Mouse (Mus musculus) spleen, adult 2 months (tissue): ENCODE data around the gene Zfr. TPM values are rescaled to one million over a fixed set of nuclear protein-coding genes. Genes with fewer than 3 reads are reported as not detected.
"Not testable (repeated sequence)": the region's sequence is repeated elsewhere in the genome, so short reads cannot be mapped to it uniquely, and the experiment has no call there.

Experiments
- DNase-seq, 2 experiments: peaks; one replicate each; pipeline versions ENCODE4 v3.0.0 to v3.0.0-alpha.2; 2012 to 2021; ENCODE audit warnings: low spot score in 2 of 2, low read depth in 1 of 2
- H3K27ac ChIP-seq: fragments of 200-500 bp; 2 replicates; pipeline ENCODE4 v1.5.1; 2012; ENCODE audit warnings: low read length, inconsistent platforms; ENCODE audit not compliant: insufficient read depth
- H3K27me3 ChIP-seq: fragments of 200-500 bp; 2 replicates; pipeline ENCODE4 v1.6.1; 2012; ENCODE audit warnings: mild to moderate bottlenecking, moderate library complexity, low read length, inconsistent platforms; ENCODE audit not compliant: control insufficient read depth, insufficient read depth
- H3K36me3 ChIP-seq: fragments of 200-500 bp; 2 replicates; pipeline ENCODE4 v1.6.1; 2012; ENCODE audit warnings: mild to moderate bottlenecking, low read length, inconsistent platforms; ENCODE audit not compliant: control insufficient read depth, insufficient read depth
- H3K4me1 ChIP-seq: fragments of 200-500 bp; 2 replicates; pipeline ENCODE4 v1.6.1; 2011; ENCODE audit warnings: inconsistent platforms; ENCODE audit not compliant: control insufficient read depth, insufficient read depth, insufficient read length
- H3K4me3 ChIP-seq: fragments of 200-500 bp; 2 replicates; pipeline ENCODE4 v1.5.1; 2011; ENCODE audit warnings: mild to moderate bottlenecking, inconsistent platforms; ENCODE audit not compliant: insufficient read depth, insufficient read length; ENCODE audit errors: extremely low read depth
- CTCF ChIP-seq: fragments of 200-500 bp; IDR thresholded peaks from 2 replicates; pipeline ENCODE4 v1.5.1; 2011; ENCODE audit warnings: mild to moderate bottlenecking, inconsistent platforms; ENCODE audit not compliant: insufficient read depth, insufficient read length, insufficient replicate concordance; ENCODE audit errors: extremely low read depth
- POLR2A ChIP-seq: fragments of 200-500 bp; IDR thresholded peaks from 2 replicates; pipeline ENCODE4 v1.6.1; 2011; ENCODE audit warnings: low read depth, low read length, inconsistent platforms
- WGBS: fragments of 180-500 bp; shearing (Covaris S2); methylation state at CpG from one replicate; pipeline ENCODE4 v1.1.7; 2018; 5-methylcytosine and 5-hydroxymethylcytosine counted together
- polyA plus RNA-seq: library from polyadenylated mRNA; depleted of rRNA; stranded (reverse); fragments of >200 nt; gene quantifications from 2 replicates; pipeline ENCODE4 v1.2.3, GENCODE M21; 2012

The Zfr gene
- polyA plus RNA-seq, 1 experiment: 77.2 TPM

- Histone ChIP-seq H3K4me1 (peaks cover 14% of the 10 kb centered on the region), H3K4me3 (no peak overlapping the region), H3K27ac (no peak overlapping the region), H3K27me3 (no peaks in the 10 kb centered on the region), H3K36me3 (no peaks in the 10 kb centered on the region)
- DNase-seq: no peak
- TF ChIP-seq CTCF (no peak), POLR2A (no peak)
Observed at GRCm38 (mm10) chr15:12201856-12202255, 84.2 kb downstream of the Zfr start.

- DNase-seq: no peak
- Histone ChIP-seq H3K4me1 (peaks cover 18% of the 10 kb centered on the region), H3K27ac (no peak overlapping the region), H3K4me3 (no peak overlapping the region), H3K36me3 (no peaks in the 10 kb centered on the region), H3K27me3 (no peaks in the 10 kb centered on the region)
- WGBS: 97% methylated on average over 3 of the region's 3 CpGs
- TF ChIP-seq POLR2A (no peak), CTCF (no peak)
Observed at GRCm38 (mm10) chr15:12202456-12202855, 84.8 kb downstream of the Zfr start.

- 89% methylated on average over 5 of the region's 5 CpGs for WGBS
- peaks cover 18% of the 10 kb centered on the region for H3K4me1 ChIP-seq
- H3K36me3 ChIP-seq, H3K4me3 ChIP-seq, H3K27me3 ChIP-seq, H3K27ac ChIP-seq, DNase-seq: not testable (repeated sequence)
Observed at GRCm38 (mm10) chr15:12203008-12203407, 85.4 kb downstream of the Zfr start.

GRCm38 (mm10) chr15:12203512-12204318 lies 86.1 kb downstream of the Zfr start:
- TF ChIP-seq CTCF: no peak
- TF ChIP-seq POLR2A: no peak
- H3K4me1 ChIP-seq: peaks cover 18% of the 10 kb centered on the region
- H3K27me3 ChIP-seq: no peaks in the 10 kb centered on the region
- no peak for DNase-seq
- H3K27ac ChIP-seq: peak overlapping the region; percentile 72; the same call in 1 of the 2 replicates
- H3K36me3 ChIP-seq: no peaks in the 10 kb centered on the region
- peak overlapping the region; percentile 63; the same call in 1 of the 2 replicates for H3K4me3 ChIP-seq
- WGBS: 66% methylated on average over 10 of the region's 10 CpGs

GRCm38 (mm10) chr15:12204319-12205159 lies 86.9 kb downstream of the Zfr start, which contains the start of gene Mtmr12:
TSS of gene Mtmr12 (plus strand) at chr15:12205028.
- WGBS: 1% methylated on average over 56 of the region's 58 CpGs
- H3K4me3 ChIP-seq: peak within 1 kb of the TSS; percentile 98
- no peaks in the 10 kb centered on the region for H3K36me3 ChIP-seq
- no peaks in the 10 kb centered on the region for H3K27me3 ChIP-seq
- H3K27ac ChIP-seq: peak within 1 kb of the TSS; percentile 98
- peaks cover 18% of the 10 kb centered on the region for H3K4me1 ChIP-seq
- no peak for TF ChIP-seq CTCF
- TF ChIP-seq POLR2A: peak; percentile 80
- DNase-seq: peak; percentile 96 to 100

- Histone ChIP-seq H3K4me1 (peaks cover 18% of the 10 kb centered on the region), H3K4me3 (peak overlapping the region; percentile 98), H3K36me3 (no peaks in the 10 kb centered on the region), H3K27ac (peak overlapping the region; percentile 98), H3K27me3 (no peaks in the 10 kb centered on the region)
- no peak for DNase-seq
- under 1% methylated on average over 72 of the region's 73 CpGs for WGBS
- TF ChIP-seq CTCF: no peak
- no peak for TF ChIP-seq POLR2A
Observed at GRCm38 (mm10) chr15:12205160-12205901, 87.7 kb downstream of the Zfr start.
